Mouse (Mus musculus): ENCODE data around the gene Tirap. TPM values are rescaled to one million over a fixed set of nuclear protein-coding genes. Genes with fewer than 3 reads are reported as not detected.

The Tirap gene
- total RNA-seq (2021): 10 to 100 TPM; 27.3 to 32.1 TPM
- long read RNA-seq, experiment 1, partial matches to known transcripts: 2 of 16 reads
- long read RNA-seq, experiment 1, other reads (novel, unspliced or antisense): 8 of 16 reads
- long read RNA-seq, experiment 2, transcript Tirap-205 (7 exons, 1,783 nt): major isoform, 6 of 15 reads
- long read RNA-seq, experiment 2, partial matches to known transcripts: 0 of 15 reads
- long read RNA-seq, experiment 2, other reads (novel, unspliced or antisense): 7 of 15 reads

- intact Hi-C loops (cut with DNase I): loop anchor here (1.0 kb wide), 1 partner anchor 67 kb away; the partner anchor contains the start of genes Fam118b and Rpusd4
Observed at GRCm38 (mm10) chr9:35199772-35200471, at the start of gene Tirap, which contains the start of gene Srpr. Gene Tirap, minus strand, starts transcription at chr9:35200291. Gene Srpr, plus strand, starts transcription at chr9:35200175.

GRCm38 (mm10) chr9:35249476-35249875, 49.4 kb upstream of the Tirap start:
- intact Hi-C loops (cut with DNase I): no loop called here
- no peak for DNase-seq

More at GRCm38 (mm10) chr9:35199772-35200471, at the start of gene Tirap, which contains the start of gene Srpr:
- DNase-seq: peak; percentile 93 to 94

GRCm38 (mm10) chr9:35247405-35247804, 47.3 kb upstream of the Tirap start:
- intact Hi-C loops (cut with DNase I): no loop called here
- no peak for DNase-seq

GRCm38 (mm10) chr9:35239734-35240133, 39.6 kb upstream of the Tirap start:
- DNase-seq: no peak
- intact Hi-C loops (cut with DNase I): no loop called here

GRCm38 (mm10) chr9:35238915-35239571, 39.0 kb upstream of the Tirap start:
- intact Hi-C loops (cut with DNase I): no loop called here
- no peak for DNase-seq

- intact Hi-C loops (cut with DNase I): no loop called here
- DNase-seq: no peak
Observed at GRCm38 (mm10) chr9:35238371-35238770, 38.3 kb upstream of the Tirap start.

GRCm38 (mm10) chr9:35235996-35236395, 35.9 kb upstream of the Tirap start:
- intact Hi-C loops (cut with DNase I): no loop called here
- DNase-seq: no peak

GRCm38 (mm10) chr9:35228671-35229070, 28.6 kb upstream of the Tirap start:
- intact Hi-C loops (cut with DNase I): no loop called here
- no peak for DNase-seq

GRCm38 (mm10) chr9:35223466-35223865, 23.4 kb upstream of the Tirap start:
- intact Hi-C loops (cut with DNase I): no loop called here
- DNase-seq: no peak

GRCm38 (mm10) chr9:35217963-35218362, 17.9 kb upstream of the Tirap start:
- intact Hi-C loops (cut with DNase I): no loop called here
- no peak for DNase-seq

GRCm38 (mm10) chr9:35211573-35212511, 11.8 kb upstream of the Tirap start:
- intact Hi-C loops (cut with DNase I): no loop called here
- DNase-seq: peak in 1 of 2 experiments; percentile 57

- DNase-seq: peak; percentile 97 to 99
- intact Hi-C loops (cut with DNase I): no loop called here
Observed at GRCm38 (mm10) chr9:35210542-35211474, 10.7 kb upstream of the Tirap start, which contains the start of gene Foxred1. Gene Foxred1, minus strand, starts transcription at chr9:35211055.

- peak; percentile 64 to 74 for DNase-seq
- intact Hi-C loops (cut with DNase I): no loop called here
Observed at GRCm38 (mm10) chr9:35204421-35204820, 4.3 kb upstream of the Tirap start.

- no peak for DNase-seq
- intact Hi-C loops (cut with DNase I): no loop called here
Observed at GRCm38 (mm10) chr9:35203536-35203935, 3.4 kb upstream of the Tirap start.

- no peak for DNase-seq
- intact Hi-C loops (cut with DNase I): loop anchor here (1.0 kb wide), 1 partner anchor 67 kb away; the partner anchor contains the start of genes Fam118b and Rpusd4
Observed at GRCm38 (mm10) chr9:35200529-35201060, 504 bp upstream of the Tirap start.

GRCm38 (mm10) chr9:35198945-35199771, 933 bp downstream of the Tirap start:
- DNase-seq: no peak
- intact Hi-C loops (cut with DNase I): no loop called here

GRCm38 (mm10) chr9:35198351-35198750, 1.7 kb downstream of the Tirap start:
- intact Hi-C loops (cut with DNase I): no loop called here
- DNase-seq: no peak

GRCm38 (mm10) chr9:35197625-35198024, 2.5 kb downstream of the Tirap start:
- intact Hi-C loops (cut with DNase I): no loop called here
- DNase-seq: no peak

All from gastrocnemius, postnatal 36 days (tissue).